Mouse (Mus musculus): ENCODE measurements around the gene Foxb2.

- TF ChIP-seq POLR2A (IDR thresholded peaks at IDR 0.05; ENCODE audit: borderline replicate concordance, low read depth, low read length), result no peak
- TF ChIP-seq CTCF (IDR thresholded peaks at IDR 0.05; ENCODE audit: low read depth, low read length), result no peak
Observed at GRCm38 (mm10) chr19:16856752-16857151, 16.9 kb downstream of the Foxb2 start.

Measured in bone marrow macrophage, adult 2 months (primary cell).